9 mouse cellular contexts compared by ENCODE assay signal in genomic region chr4:137867225-137867624, GRCm38 (mm10). TPM values are rescaled to one million over a fixed set of nuclear protein-coding genes. Genes with fewer than 3 reads are reported as not detected.
DNase-seq lines count a peak whose midpoint lies in the region; ATAC-seq lines count a peak whose summit lies in the region.
"Had no signal": no experiment of that assay in that cellular context is flagged by ENCODE, and none has a peak within 500 bp of the region (broad histone marks: within the 10 kb centered on the region; RNA-seq: fewer than 3 reads in every experiment).

No protein-coding gene starts in this region.

- no peak overlapping the region for H3K9ac ChIP-seq in hindbrain, embryonic 13.5 days
- no peak overlapping the region for H3K9ac ChIP-seq in hindbrain, embryonic 11.5 days (ENCODE audit: low read depth, low read length)
- H3K9ac ChIP-seq in intestine, embryonic 15.5 days, result no peak overlapping the region

- peaks cover 78% of the 10 kb centered on the region for H3K4me1 ChIP-seq in hindbrain, embryonic 13.5 days (replicated peaks)
- H3K4me1 ChIP-seq in hindbrain, embryonic 11.5 days (replicated peaks; ENCODE audit: control insufficient read depth, insufficient read depth, low read length), result peaks cover 16% of the 10 kb centered on the region
- peaks cover 81% of the 10 kb centered on the region for H3K4me1 ChIP-seq in intestine, embryonic 15.5 days (replicated peaks)

- intact Hi-C loops in left cerebral cortex, postnatal 36 days (cut with DNase I), result loop anchor here (10.0 kb wide), 1 partner anchor 78 kb away; no protein-coding TSS in a partner anchor

- WGBS in hindbrain, embryonic 13.5 days, result 78% methylated on average over 4 of the region's 4 CpGs
- WGBS in hindbrain, embryonic 11.5 days, result 69% methylated on average over 4 of the region's 4 CpGs
- 20% methylated on average over 4 of the region's 4 CpGs for WGBS in intestine, embryonic 15.5 days

- no peak overlapping the region for H3K4me2 ChIP-seq in hindbrain, embryonic 13.5 days
- H3K4me2 ChIP-seq in hindbrain, embryonic 11.5 days (replicated peaks; ENCODE audit: low read depth, low read length), result no peak overlapping the region
- H3K4me2 ChIP-seq in intestine, embryonic 15.5 days (replicated peaks), result peak overlapping the region; percentile 25

- DNase-seq in hindbrain, embryonic 11.5 days (ENCODE audit: low spot score), result no peak
- DNase-seq in kidney, postnatal 4 days, result peak; percentile 40 to 60
- DNase-seq in lung, postnatal 25 days (ENCODE audit: low spot score), result peak; percentile 85
- DNase-seq in layer of hippocampus, adult 8-10 months (ENCODE audit: low spot score in 2 of 2), result no peak
- no peak for DNase-seq in spleen, postnatal 10 days (ENCODE audit: low spot score in 2 of 2)
- no peak for DNase-seq in left cerebral cortex, postnatal 36 days (ENCODE audit: low spot score in 2 of 2)
- DNase-seq: layer of hippocampus, postnatal 36 days had no signal

- H3K9me3 ChIP-seq in hindbrain, embryonic 13.5 days, result no peaks in the 10 kb centered on the region
- no peaks in the 10 kb centered on the region for H3K9me3 ChIP-seq in hindbrain, embryonic 11.5 days (ENCODE audit: control insufficient read depth, low read length)
- no peaks in the 10 kb centered on the region for H3K9me3 ChIP-seq in intestine, embryonic 15.5 days

- no peaks in the 10 kb centered on the region for H3K36me3 ChIP-seq in hindbrain, embryonic 13.5 days
- H3K36me3 ChIP-seq in hindbrain, embryonic 11.5 days (ENCODE audit: control insufficient read depth, insufficient read depth, low read length), result no peaks in the 10 kb centered on the region
- no peaks in the 10 kb centered on the region for H3K36me3 ChIP-seq in intestine, embryonic 15.5 days

- no peak for ATAC-seq in hindbrain, embryonic 13.5 days (ENCODE audit: low FRiP score)
- no peak for ATAC-seq in hindbrain, embryonic 11.5 days (ENCODE audit: low FRiP score)
- 0 out of 2 replicates have a peak, but pooled peaks have one; percentile 13 for ATAC-seq in intestine, embryonic 15.5 days

- H3K4me3 ChIP-seq in hindbrain, embryonic 13.5 days, result no peak overlapping the region
- H3K4me3 ChIP-seq in hindbrain, embryonic 11.5 days (ENCODE audit: low read depth, low read length), result no peak overlapping the region
- H3K4me3 ChIP-seq in intestine, embryonic 15.5 days (replicated peaks), result no peak overlapping the region

- H3K27ac ChIP-seq in hindbrain, embryonic 13.5 days, result peak overlapping the region; percentile 52; the same call in 1 of the 2 replicates
- H3K27ac ChIP-seq in hindbrain, embryonic 11.5 days (ENCODE audit: low read depth, low read length), result no peak overlapping the region
- H3K27ac ChIP-seq in intestine, embryonic 15.5 days, result peak overlapping the region; percentile 51

- no peaks in the 10 kb centered on the region for H3K27me3 ChIP-seq in hindbrain, embryonic 13.5 days
- H3K27me3 ChIP-seq in hindbrain, embryonic 11.5 days (ENCODE audit: control insufficient read depth, insufficient read depth, low read length), result no peaks in the 10 kb centered on the region
- H3K27me3 ChIP-seq in intestine, embryonic 15.5 days (replicated peaks), result no peaks in the 10 kb centered on the region

RNA-seq across cellular contexts. Expression of gene Ece1, which starts 5.2 kb away (rescaled TPM):
- polyA plus RNA-seq in hindbrain, embryonic 13.5 days (2015; fragmentation: Nextera tagmentation; extraction: Ambion mirVana), result 20.2 and 22.8 TPM in 2 replicates
- polyA plus RNA-seq in hindbrain, embryonic 11.5 days (2014; fragmentation: Nextera tagmentation; extraction: Ambion mirVana), result 25.1 and 29.2 TPM in 2 replicates
- polyA plus RNA-seq in intestine, embryonic 15.5 days (2015; fragmentation: Nextera tagmentation; extraction: Ambion mirVana), result 56.0 and 60.1 TPM in 2 replicates
- 10 to 100 TPM; 47.2 to 63.1 (median 53.9) TPM for total RNA-seq in layer of hippocampus, adult 8-10 months (2022)
- 10 to 100 TPM; 80.5 to 83.0 TPM for total RNA-seq in left cerebral cortex, postnatal 36 days (2021)

Comparison
In these comparisons a context has a peak if more than half of its experiments do, and no peak if none do; other contexts are left out.
1. DNase-seq: peak in kidney, postnatal 4 days (2 of 2) and lung, postnatal 25 days (single experiment); none in hindbrain, embryonic 11.5 days (single experiment), layer of hippocampus, adult 8-10 months (0 of 2), spleen, postnatal 10 days (0 of 2) and left cerebral cortex, postnatal 36 days (0 of 2).